8 mouse cellular contexts compared by ENCODE assay signal in the genomic region with DNA sequence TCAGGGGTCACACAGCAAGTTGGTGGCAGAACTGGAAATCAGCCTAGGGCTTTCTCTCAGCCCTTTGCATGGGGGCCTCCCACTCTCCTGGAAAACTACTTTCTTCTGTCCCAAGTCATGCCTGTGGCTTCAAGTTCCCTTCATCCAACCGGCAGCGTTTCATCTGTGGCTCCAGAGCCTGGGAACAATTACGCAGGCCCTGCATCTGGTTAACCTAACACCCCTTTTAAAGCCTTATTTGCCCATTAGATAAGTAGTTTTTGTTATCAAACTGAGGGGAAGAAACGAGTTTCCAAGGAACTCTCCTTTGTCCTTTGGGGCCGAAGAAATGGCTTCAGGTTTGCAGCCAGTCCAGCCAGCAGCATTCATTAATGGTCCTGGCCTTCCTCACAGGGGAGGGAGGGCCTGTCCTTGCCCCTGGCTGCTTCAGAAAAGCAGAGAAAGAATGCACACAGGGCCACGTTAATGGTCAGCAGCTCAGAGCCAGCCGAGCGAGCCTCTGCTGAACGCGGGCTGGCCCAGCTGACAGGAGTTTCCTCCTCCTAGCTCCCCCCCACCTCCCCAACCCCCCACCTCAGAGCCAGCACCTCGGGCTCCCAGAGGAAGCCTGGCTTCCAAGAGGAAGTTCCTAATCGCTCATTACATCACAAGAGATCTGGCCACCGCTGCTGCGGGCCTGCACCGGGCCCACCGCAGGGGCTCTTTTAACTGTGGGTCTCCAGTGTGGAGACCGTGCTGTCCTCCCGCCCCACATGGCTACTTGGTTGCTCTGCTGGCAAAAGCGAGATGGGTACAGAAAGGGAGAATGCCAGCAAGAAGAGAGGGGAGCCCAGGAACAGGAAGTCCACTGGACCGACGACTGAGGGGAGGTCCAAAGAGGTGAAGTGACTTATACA.
DNase-seq lines count a peak whose midpoint lies in the region; ATAC-seq and TF ChIP-seq lines count a peak whose summit lies in the region.

No protein-coding gene starts in this region.

- peak overlapping the region; percentile 97 for H3K27ac ChIP-seq in lung, embryonic 14.5 days (ENCODE audit: low read depth)
- H3K27ac ChIP-seq in heart, embryonic 16.5 days (ENCODE audit: low read length), result peak overlapping the region; percentile 93
- no peak overlapping the region; the same call in 1 of the 2 replicates for H3K27ac ChIP-seq in midbrain, postnatal 0 days (ENCODE audit: low read depth, low read length)

- peaks cover 56% of the 10 kb centered on the region for H3K4me1 ChIP-seq in lung, embryonic 14.5 days (ENCODE audit: insufficient read depth)
- peaks cover 78% of the 10 kb centered on the region for H3K4me1 ChIP-seq in heart, embryonic 16.5 days (ENCODE audit: control insufficient read depth, insufficient read depth, low read length)
- H3K4me1 ChIP-seq in midbrain, postnatal 0 days (ENCODE audit: insufficient read depth, low read length), result peaks cover 6% of the 10 kb centered on the region; the same call in 1 of the 2 replicates

- H3K4me2 ChIP-seq in lung, embryonic 14.5 days, result peak overlapping the region; percentile 49
- H3K4me2 ChIP-seq in heart, embryonic 16.5 days (ENCODE audit: low read depth, low read length), result peak overlapping the region; percentile 58
- peak overlapping the region; percentile 20; the same call in 1 of the 2 replicates for H3K4me2 ChIP-seq in midbrain, postnatal 0 days (ENCODE audit: low read depth, low read length, poor library complexity, severe bottlenecking)

- H3K4me3 ChIP-seq in lung, embryonic 14.5 days (ENCODE audit: low read depth, low read length), result no peak overlapping the region
- H3K4me3 ChIP-seq in heart, embryonic 16.5 days (ENCODE audit: low read length), result no peak overlapping the region
- H3K4me3 ChIP-seq in midbrain, postnatal 0 days (ENCODE audit: low read depth, low read length), result no peak overlapping the region

- H3K9ac ChIP-seq in lung, embryonic 14.5 days, result peak overlapping the region; percentile 41
- peak overlapping the region; percentile 63 for H3K9ac ChIP-seq in heart, embryonic 16.5 days (ENCODE audit: low read length)
- no peak overlapping the region for H3K9ac ChIP-seq in midbrain, postnatal 0 days (replicated peaks; ENCODE audit: low read length, poor library complexity, severe bottlenecking)

- H3K9me3 ChIP-seq in lung, embryonic 14.5 days (ENCODE audit: low read depth, low read length), result no peaks in the 10 kb centered on the region
- H3K9me3 ChIP-seq in heart, embryonic 16.5 days (replicated peaks; ENCODE audit: control insufficient read depth, low read length), result no peaks in the 10 kb centered on the region
- H3K9me3 ChIP-seq in midbrain, postnatal 0 days (ENCODE audit: low read length), result no peaks in the 10 kb centered on the region

- peak; percentile 29 for ATAC-seq in lung, embryonic 14.5 days (ENCODE audit: insufficient read depth)
- peak; percentile 49; the same call in 1 of the 2 replicates for ATAC-seq in heart, embryonic 16.5 days (replicated peaks; ENCODE audit: extremely low read depth, insufficient read depth, low FRiP score)
- no peak for ATAC-seq in midbrain, postnatal 0 days (ENCODE audit: low FRiP score)
- ATAC-seq in megakaryocyte, adult 5-6 weeks (ENCODE audit: poor library complexity, severe bottlenecking), result no peak

- DNase-seq in lung, embryonic 14.5 days, result peak; percentile 77
- DNase-seq in lung, postnatal 25 days (ENCODE audit: low spot score), result no peak
- DNase-seq in kidney, postnatal 4 days, result peak; percentile 78 to 86
- peak; percentile 31 for DNase-seq in midbrain, postnatal 0 days (ENCODE audit: low spot score)
- no peak for DNase-seq in testis, postnatal 10 days (ENCODE audit: low spot score)
- DNase-seq in right cerebral cortex, postnatal 4 days, result no peak

- no peaks in the 10 kb centered on the region for H3K27me3 ChIP-seq in lung, embryonic 14.5 days (ENCODE audit: insufficient read depth, low read length)
- no peaks in the 10 kb centered on the region for H3K27me3 ChIP-seq in heart, embryonic 16.5 days (ENCODE audit: control insufficient read depth, insufficient read depth, low read length)
- no peaks in the 10 kb centered on the region for H3K27me3 ChIP-seq in midbrain, postnatal 0 days (ENCODE audit: insufficient read depth, low read length)

- no peak for TF ChIP-seq CTCF in lung, embryonic 14.5 days (IDR thresholded peaks at IDR 0.05; ENCODE audit: low read depth)
- no peak for TF ChIP-seq CTCF in midbrain, postnatal 0 days (IDR thresholded peaks at IDR 0.05)

- 0 out of 2 replicates have a peak, but pooled peaks cover 7% of the 10 kb centered on the region for H3K36me3 ChIP-seq in lung, embryonic 14.5 days (ENCODE audit: insufficient read depth)
- H3K36me3 ChIP-seq in heart, embryonic 16.5 days (ENCODE audit: control insufficient read depth, insufficient read depth), result no peaks in the 10 kb centered on the region
- H3K36me3 ChIP-seq in midbrain, postnatal 0 days (ENCODE audit: insufficient read depth, low read length), result no peaks in the 10 kb centered on the region

- WGBS in lung, embryonic 14.5 days, result 5% methylated on average over 21 of the region's 21 CpGs
- WGBS in heart, embryonic 16.5 days, result 11% methylated on average over 21 of the region's 21 CpGs
- 12% methylated on average over 21 of the region's 21 CpGs for WGBS in midbrain, postnatal 0 days

Comparison
In these comparisons a context has a peak if more than half of its experiments do, and no peak if none do; other contexts are left out.
1. DNase-seq: peak in lung, embryonic 14.5 days (single experiment), kidney, postnatal 4 days (2 of 2) and midbrain, postnatal 0 days (single experiment); none in lung, postnatal 25 days (single experiment), testis, postnatal 10 days (single experiment) and right cerebral cortex, postnatal 4 days (single experiment).
2. ATAC-seq: peak in lung, embryonic 14.5 days (single experiment) and heart, embryonic 16.5 days (single experiment); none in midbrain, postnatal 0 days (single experiment) and megakaryocyte, adult 5-6 weeks (single experiment).
3. Peak in every context shown above with its lines, with median percentiles within 50 percentile points of each other: H3K4me2 ChIP-seq.